Mouse (Mus musculus): ENCODE data around the gene Trim8. TPM values are rescaled to one million over a fixed set of nuclear protein-coding genes. Genes with fewer than 3 reads are reported as not detected.

Trim8 gene
- polyA plus RNA-seq, 1 experiment from 2014 or later, result 43.0 TPM

- Histone ChIP-seq H3K9me3 (no peaks in the 10 kb centered on the region), H3K27me3 (replicated peaks) (no peaks in the 10 kb centered on the region), H3K4me2 (replicated peaks) (peak overlapping the region; percentile 61), H3K4me1 (peaks cover 81% of the 10 kb centered on the region), H3K27ac (peak overlapping the region; percentile 65), H3K4me3 (no peak overlapping the region), H3K36me3 (no peaks in the 10 kb centered on the region), H3K9ac (peak overlapping the region; percentile 42)
- WGBS, result 6% methylated on average over 8 of the region's 8 CpGs
- no peak for ATAC-seq (ENCODE audit: low FRiP score, low read depth)
Measured at GRCm38 (mm10) chr19:46530449-46530990, 29.0 kb downstream of the Trim8 start.

- Histone ChIP-seq H3K27ac (peak overlapping the region; percentile 65), H3K4me3 (no peak overlapping the region), H3K27me3 (replicated peaks) (no peaks in the 10 kb centered on the region), H3K4me2 (replicated peaks) (peak overlapping the region; percentile 61), H3K9me3 (no peaks in the 10 kb centered on the region), H3K4me1 (peaks cover 73% of the 10 kb centered on the region), H3K36me3 (peaks cover 5% of the 10 kb centered on the region; the same call in 1 of the 2 replicates), H3K9ac (peak overlapping the region; percentile 29; the same call in 1 of the 2 replicates)
- no peak for ATAC-seq (ENCODE audit: low FRiP score, low read depth)
- 9% methylated on average over 16 of the region's 16 CpGs for WGBS
Measured at GRCm38 (mm10) chr19:46531071-46532030, 29.8 kb downstream of the Trim8 start.

GRCm38 (mm10) chr19:46532031-46532688 lies 30.7 kb downstream of the Trim8 start:
- no peak overlapping the region for H3K4me3 ChIP-seq
- no peaks in the 10 kb centered on the region for H3K9me3 ChIP-seq
- H3K4me2 ChIP-seq (replicated peaks), result 0 out of 2 replicates have a peak overlapping the region, but pooled peaks have one; percentile 24
- peaks cover 5% of the 10 kb centered on the region; the same call in 1 of the 2 replicates for H3K36me3 ChIP-seq
- no peak for ATAC-seq (ENCODE audit: low FRiP score, low read depth)
- peak overlapping the region; percentile 16; the same call in 1 of the 2 replicates for H3K27ac ChIP-seq
- no peaks in the 10 kb centered on the region for H3K27me3 ChIP-seq (replicated peaks)
- H3K9ac ChIP-seq, result no peak overlapping the region
- 17% methylated on average over 10 of the region's 10 CpGs for WGBS
- H3K4me1 ChIP-seq, result peaks cover 69% of the 10 kb centered on the region

GRCm38 (mm10) chr19:46533066-46533465 lies 31.6 kb downstream of the Trim8 start:
- Histone ChIP-seq H3K27me3 (replicated peaks) (no peaks in the 10 kb centered on the region), H3K4me3 (no peak overlapping the region), H3K9me3 (no peaks in the 10 kb centered on the region), H3K36me3 (peaks cover 7% of the 10 kb centered on the region; the same call in 1 of the 2 replicates), H3K4me2 (replicated peaks) (no peak overlapping the region), H3K9ac (no peak overlapping the region), H3K4me1 (peaks cover 60% of the 10 kb centered on the region), H3K27ac (0 out of 2 replicates have a peak overlapping the region, but pooled peaks have one; percentile 42)
- no peak for ATAC-seq (ENCODE audit: low FRiP score, low read depth)
- 44% methylated on average over 4 of the region's 4 CpGs for WGBS

GRCm38 (mm10) chr19:46533525-46533924 lies 32.0 kb downstream of the Trim8 start:
- H3K27me3 ChIP-seq (replicated peaks), result no peaks in the 10 kb centered on the region
- H3K27ac ChIP-seq, result no peak overlapping the region
- no peak overlapping the region for H3K4me3 ChIP-seq
- no peak overlapping the region for H3K4me2 ChIP-seq (replicated peaks)
- no peak for ATAC-seq (ENCODE audit: low FRiP score, low read depth)
- H3K4me1 ChIP-seq, result peaks cover 56% of the 10 kb centered on the region
- WGBS, result 54% methylated on average over 5 of the region's 5 CpGs
- H3K9ac ChIP-seq, result no peak overlapping the region
- peaks cover 10% of the 10 kb centered on the region; the same call in 1 of the 2 replicates for H3K36me3 ChIP-seq
- no peaks in the 10 kb centered on the region for H3K9me3 ChIP-seq

GRCm38 (mm10) chr19:46534542-46535098 lies 33.1 kb downstream of the Trim8 start:
- ATAC-seq (ENCODE audit: low FRiP score, low read depth), result no peak
- Histone ChIP-seq H3K27ac (no peak overlapping the region), H3K36me3 (peaks cover 14% of the 10 kb centered on the region; the same call in 1 of the 2 replicates), H3K4me1 (peaks cover 46% of the 10 kb centered on the region), H3K4me3 (no peak overlapping the region), H3K9ac (no peak overlapping the region), H3K4me2 (replicated peaks) (no peak overlapping the region), H3K27me3 (replicated peaks) (no peaks in the 10 kb centered on the region), H3K9me3 (no peaks in the 10 kb centered on the region)
- 30% methylated on average over 6 of the region's 6 CpGs for WGBS

- Histone ChIP-seq H3K4me3 (no peak overlapping the region), H3K4me1 (peaks cover 20% of the 10 kb centered on the region), H3K9ac (no peak overlapping the region), H3K4me2 (replicated peaks) (no peak overlapping the region), H3K27ac (no peak overlapping the region), H3K27me3 (replicated peaks) (no peaks in the 10 kb centered on the region), H3K9me3 (no peaks in the 10 kb centered on the region), H3K36me3 (peaks cover 40% of the 10 kb centered on the region)
- 92% methylated on average over 9 of the region's 9 CpGs for WGBS
- no peak for ATAC-seq (ENCODE audit: low FRiP score, low read depth)
Measured at GRCm38 (mm10) chr19:46537357-46537756, 35.9 kb downstream of the Trim8 start.

GRCm38 (mm10) chr19:46538213-46538612 lies 36.7 kb downstream of the Trim8 start:
- no peak overlapping the region for H3K27ac ChIP-seq
- no peaks in the 10 kb centered on the region for H3K27me3 ChIP-seq (replicated peaks)
- no peak overlapping the region for H3K9ac ChIP-seq
- no peaks in the 10 kb centered on the region for H3K9me3 ChIP-seq
- peaks cover 48% of the 10 kb centered on the region for H3K36me3 ChIP-seq
- H3K4me3 ChIP-seq, result no peak overlapping the region
- WGBS, result 89% methylated on average over 6 of the region's 6 CpGs
- no peak for ATAC-seq (ENCODE audit: low FRiP score, low read depth)
- H3K4me2 ChIP-seq (replicated peaks), result no peak overlapping the region
- peaks cover 11% of the 10 kb centered on the region for H3K4me1 ChIP-seq

- Histone ChIP-seq H3K27ac (no peak overlapping the region), H3K9ac (no peak overlapping the region), H3K36me3 (peaks cover 58% of the 10 kb centered on the region), H3K4me3 (no peak overlapping the region), H3K9me3 (no peaks in the 10 kb centered on the region), H3K4me2 (replicated peaks) (no peak overlapping the region), H3K4me1 (no peaks in the 10 kb centered on the region), H3K27me3 (replicated peaks) (no peaks in the 10 kb centered on the region)
- ATAC-seq (ENCODE audit: low FRiP score, low read depth), result no peak
- 91% methylated on average over 8 of the region's 8 CpGs for WGBS
Measured at GRCm38 (mm10) chr19:46542750-46543149, 41.2 kb downstream of the Trim8 start.

- Histone ChIP-seq H3K4me2 (replicated peaks) (no peak overlapping the region), H3K27ac (no peak overlapping the region), H3K36me3 (peaks cover 49% of the 10 kb centered on the region), H3K9me3 (no peaks in the 10 kb centered on the region), H3K4me1 (0 out of 2 replicates have a peak, but pooled peaks cover 3% of the 10 kb centered on the region), H3K9ac (no peak overlapping the region), H3K27me3 (replicated peaks) (no peaks in the 10 kb centered on the region), H3K4me3 (no peak overlapping the region)
- WGBS, result 78% methylated on average over 6 of the region's 6 CpGs
- no peak for ATAC-seq (ENCODE audit: low FRiP score, low read depth)
Measured at GRCm38 (mm10) chr19:46547565-46547964, 46.1 kb downstream of the Trim8 start.

- Histone ChIP-seq H3K27me3 (replicated peaks) (no peaks in the 10 kb centered on the region), H3K9me3 (no peaks in the 10 kb centered on the region), H3K9ac (no peak overlapping the region), H3K4me3 (no peak overlapping the region), H3K4me1 (0 out of 2 replicates have a peak, but pooled peaks cover 3% of the 10 kb centered on the region), H3K4me2 (replicated peaks) (no peak overlapping the region), H3K36me3 (peaks cover 44% of the 10 kb centered on the region), H3K27ac (peak overlapping the region; percentile 22; the same call in 1 of the 2 replicates)
- no peak for ATAC-seq (ENCODE audit: low FRiP score, low read depth)
- 39% methylated on average over 10 of the region's 10 CpGs for WGBS
Measured at GRCm38 (mm10) chr19:46548110-46548509, 46.6 kb downstream of the Trim8 start.

All from neural tube, embryonic 12.5 days (tissue).